ENCODE assay signal across 13 mouse cellular contexts in genomic region chr3:104791671-104792070, GRCm38 (mm10). TPM values are rescaled to one million over a fixed set of nuclear protein-coding genes. Genes with fewer than 3 reads are reported as not detected.
DNase-seq lines count a peak whose midpoint lies in the region; ATAC-seq lines count a peak whose summit lies in the region.
"Had no signal": no experiment of that assay in that cellular context is flagged by ENCODE, and none has a peak within 500 bp of the region (broad histone marks: within the 10 kb centered on the region; RNA-seq: fewer than 3 reads in every experiment).

No protein-coding gene starts in this region.

- WGBS in heart, embryonic 15.5 days: 85% methylated on average over 8 of the region's 8 CpGs
- WGBS in limb, embryonic 10.5 days: 95% methylated on average over 8 of the region's 8 CpGs

- no peak for ATAC-seq in heart, embryonic 15.5 days (replicated peaks; ENCODE audit: insufficient number of reproducible peaks, insufficient read depth, low FRiP score, low read depth)
- ATAC-seq: forebrain, embryonic 13.5 days had no signal

- H3K27ac ChIP-seq in heart, embryonic 15.5 days: peak overlapping the region; percentile 95; the same call in 1 of the 2 replicates
- H3K27ac ChIP-seq in limb, embryonic 10.5 days: peak overlapping the region; percentile 92; the same call in 1 of the 2 replicates
- H3K27ac ChIP-seq: forebrain, embryonic 13.5 days; macrophage had no signal

- no peaks in the 10 kb centered on the region for H3K9me3 ChIP-seq in heart, embryonic 15.5 days (replicated peaks)
- no peaks in the 10 kb centered on the region for H3K9me3 ChIP-seq in limb, embryonic 10.5 days (replicated peaks)
- H3K9me3 ChIP-seq: forebrain, embryonic 13.5 days had no signal

- H3K36me3 ChIP-seq in heart, embryonic 15.5 days: peaks cover 21% of the 10 kb centered on the region
- H3K36me3 ChIP-seq in limb, embryonic 10.5 days: peaks cover 52% of the 10 kb centered on the region

- no peak overlapping the region for H3K4me3 ChIP-seq in heart, embryonic 15.5 days
- H3K4me3 ChIP-seq in limb, embryonic 10.5 days: 0 out of 2 replicates have a peak overlapping the region, but pooled peaks have one; percentile 76
- H3K4me3 ChIP-seq: forebrain, embryonic 13.5 days had no signal

- H3K4me1 ChIP-seq in heart, embryonic 15.5 days (replicated peaks): peaks cover 71% of the 10 kb centered on the region
- peaks cover 83% of the 10 kb centered on the region for H3K4me1 ChIP-seq in limb, embryonic 10.5 days

- H3K9ac ChIP-seq in heart, embryonic 15.5 days: no peak overlapping the region

- H3K27me3 ChIP-seq in heart, embryonic 15.5 days: no peaks in the 10 kb centered on the region
- 0 out of 2 replicates have a peak, but pooled peaks cover 4% of the 10 kb centered on the region for H3K27me3 ChIP-seq in limb, embryonic 10.5 days (ENCODE audit: low read depth, poor library complexity, severe bottlenecking)
- H3K27me3 ChIP-seq: CH12.LX had no signal

- H3K4me2 ChIP-seq in heart, embryonic 15.5 days: peak overlapping the region; percentile 78

- DNase-seq in heart, postnatal 4 days: no peak
- DNase-seq in right cerebral cortex, adult 2 months (ENCODE audit: low spot score in 2 of 2): peak; percentile 41 to 51
- DNase-seq in right cerebral cortex, postnatal 10 days (ENCODE audit: low spot score in 2 of 2): no peak
- DNase-seq in limb, embryonic 10.5 days (ENCODE audit: low spot score): no peak
- DNase-seq in cerebellum, adult 11-12 months: no peak
- DNase-seq in spleen, postnatal 4 days (ENCODE audit: low spot score in 2 of 2): no peak
- DNase-seq: kidney, postnatal 14 days had no signal

RNA-seq across cellular contexts. Expression of gene Rhoc, which starts 3.5 kb away (rescaled TPM):
- polyA plus RNA-seq in heart, embryonic 15.5 days (2015; fragmentation: Nextera tagmentation; extraction: Ambion mirVana): 170 and 177 TPM in 2 replicates
- total RNA-seq in heart, postnatal 4 days (2021): 100 to 1,000 TPM; 280 to 281 TPM
- polyA plus RNA-seq in limb, embryonic 10.5 days (2016; fragmentation: Nextera tagmentation; extraction: Ambion mirVana): 132 and 145 TPM in 2 replicates

RNA-seq across cellular contexts. Expression of gene Fam19a3, which starts 10.0 kb away (rescaled TPM):
- 0.78 and 0.95 TPM in 2 replicates for polyA plus RNA-seq in heart, embryonic 15.5 days (2015; fragmentation: Nextera tagmentation; extraction: Ambion mirVana)
- 1 to 10 TPM; 2.4 to 3.7 TPM for total RNA-seq in heart, postnatal 4 days (2021)
- polyA plus RNA-seq in limb, embryonic 10.5 days (2016; fragmentation: Nextera tagmentation; extraction: Ambion mirVana): 0.18 and 0.20 TPM in 2 replicates
- total RNA-seq: hematopoietic stem cell, adult 5-6 weeks; left cerebral cortex, postnatal 14 days had no signal
- polyA plus RNA-seq: macrophage had no signal

RNA-seq across cellular contexts. Expression of gene Ppm1j, which starts 10.8 kb away (rescaled TPM):
- 33.6 and 33.9 TPM in 2 replicates for polyA plus RNA-seq in heart, embryonic 15.5 days (2015; fragmentation: Nextera tagmentation; extraction: Ambion mirVana)
- total RNA-seq in heart, postnatal 4 days (2021): 10 to 100 TPM; 43.2 to 54.1 TPM
- 2.5 and 3.2 TPM in 2 replicates for polyA plus RNA-seq in limb, embryonic 10.5 days (2016; fragmentation: Nextera tagmentation; extraction: Ambion mirVana)
- total RNA-seq: hematopoietic stem cell, adult 5-6 weeks had no signal

RNA-seq across cellular contexts. Expression of gene Mov10, which starts 26.7 kb away (rescaled TPM):
- 24.4 and 34.9 TPM in 2 replicates for polyA plus RNA-seq in heart, embryonic 15.5 days (2015; fragmentation: Nextera tagmentation; extraction: Ambion mirVana)
- total RNA-seq in heart, postnatal 4 days (2021): 10 to 100 TPM; 17.1 to 17.2 TPM
- polyA plus RNA-seq in limb, embryonic 10.5 days (2016; fragmentation: Nextera tagmentation; extraction: Ambion mirVana): 53.4 and 71.0 TPM in 2 replicates

Comparison
In these comparisons a context has a peak if more than half of its experiments do, and no peak if none do; other contexts are left out.
1. DNase-seq: peak in right cerebral cortex, adult 2 months (2 of 2); none in heart, postnatal 4 days (single experiment), right cerebral cortex, postnatal 10 days (0 of 2), limb, embryonic 10.5 days (single experiment), cerebellum, adult 11-12 months (single experiment) and spleen, postnatal 4 days (0 of 2).